Mouse (Mus musculus) midbrain, embryonic 16.5 days (tissue): ENCODE results near the gene Lsp1. TPM values are rescaled to one million over a fixed set of nuclear protein-coding genes. Genes with fewer than 3 reads are reported as not detected.

Experiments used
- ATAC-seq: fragments of 200-750 bp; cut with Nextera tagmentation; 2 replicates; pipeline ENCODE4 v1.8.0; 2017; ENCODE audit warnings: moderate TSS enrichment
- H3K27ac ChIP-seq: fragments of 300-500 bp; sonication (generic); 2 replicates; pipeline ENCODE4 v1.5.1; 2014; ENCODE audit warnings: mild to moderate bottlenecking, low read length, mixed read lengths
- H3K27me3 ChIP-seq: fragments of 300-500 bp; sonication (generic); 2 replicates; pipeline ENCODE4 v1.6.1; 2014; ENCODE audit warnings: low read depth, low read length, mixed read lengths; ENCODE audit not compliant: control insufficient read depth, insufficient read depth
- H3K36me3 ChIP-seq: fragments of 300-500 bp; sonication (generic); 2 replicates; pipeline ENCODE4 v1.6.1; 2014; ENCODE audit warnings: mild to moderate bottlenecking, low read length, moderate library complexity, mixed read lengths; ENCODE audit not compliant: control insufficient read depth, insufficient read depth
- H3K4me1 ChIP-seq: fragments of 300-500 bp; sonication (generic); 2 replicates; pipeline ENCODE4 v1.6.1; 2014; ENCODE audit warnings: mild to moderate bottlenecking, low read length, mixed read lengths; ENCODE audit not compliant: control insufficient read depth, insufficient read depth
- H3K4me2 ChIP-seq: fragments of 300-500 bp; sonication (generic); 2 replicates; pipeline ENCODE4 v1.6.1; 2014; ENCODE audit warnings: mild to moderate bottlenecking, low read length, mixed read lengths
- H3K4me3 ChIP-seq: fragments of 300-500 bp; sonication (generic); 2 replicates; pipeline ENCODE4 v1.5.1; 2014; ENCODE audit warnings: low read depth, mild to moderate bottlenecking, low read length, moderate library complexity, mixed read lengths
- H3K9ac ChIP-seq: fragments of 300-500 bp; sonication (generic); 2 replicates; pipeline ENCODE4 v1.6.1; 2014; ENCODE audit warnings: low read depth, low read length, mixed read lengths
- H3K9me3 ChIP-seq: fragments of 300-500 bp; sonication (generic); replicated peaks from 2 replicates; pipeline ENCODE4 v1.6.1; 2014; ENCODE audit warnings: mild to moderate bottlenecking, low read length, mixed read lengths; ENCODE audit not compliant: control insufficient read depth, poor library complexity, severe bottlenecking
- WGBS: fragments of 180-500 bp; shearing (Covaris S2); extraction: QIAGEN DNeasy Blood & Tissue Kit; methylation state at CpG from one replicate; pipeline ENCODE4 v1.1.7; 2014; 5-methylcytosine and 5-hydroxymethylcytosine counted together
- polyA plus RNA-seq: library from polyadenylated mRNA; unstranded; fragments of >200 nt; fragmentation: Nextera tagmentation; extraction: Ambion mirVana; gene quantifications from 2 replicates; pipeline ENCODE4 v1.2.1, GENCODE M21; 2015

Lsp1 gene
- 4.8 and 5.1 TPM in 2 replicates for polyA plus RNA-seq

- Histone ChIP-seq H3K27ac (no peak within 1 kb of the TSS), H3K27me3 (no peaks in the 10 kb centered on the region), H3K36me3 (no peaks in the 10 kb centered on the region), H3K4me1 (peaks cover 8% of the 10 kb centered on the region; the same call in 1 of the 2 replicates), H3K9me3 (no peaks in the 10 kb centered on the region), H3K4me3 (no peak within 1 kb of the TSS), H3K4me2 (no peak within 1 kb of the TSS), H3K9ac (no peak within 1 kb of the TSS)
- no peak for ATAC-seq
- 94% methylated on average over 7 of the region's 7 CpGs for WGBS
Observed at GRCm38 (mm10) chr7:142460636-142461077, at the start of gene Lsp1. Gene Lsp1 (plus strand): TSS chr7:142460809.

GRCm38 (mm10) chr7:142413285-142413684, 47.3 kb upstream of the Lsp1 start:
- no peak overlapping the region for H3K4me2 ChIP-seq
- no peak overlapping the region for H3K27ac ChIP-seq
- H3K36me3 ChIP-seq: no peaks in the 10 kb centered on the region
- H3K4me3 ChIP-seq: no peak overlapping the region
- H3K27me3 ChIP-seq: no peaks in the 10 kb centered on the region
- no peak overlapping the region for H3K9ac ChIP-seq
- no peaks in the 10 kb centered on the region for H3K9me3 ChIP-seq
- ATAC-seq: no peak
- 91% methylated on average over 6 of the region's 6 CpGs for WGBS
- no peaks in the 10 kb centered on the region for H3K4me1 ChIP-seq

DNA sequence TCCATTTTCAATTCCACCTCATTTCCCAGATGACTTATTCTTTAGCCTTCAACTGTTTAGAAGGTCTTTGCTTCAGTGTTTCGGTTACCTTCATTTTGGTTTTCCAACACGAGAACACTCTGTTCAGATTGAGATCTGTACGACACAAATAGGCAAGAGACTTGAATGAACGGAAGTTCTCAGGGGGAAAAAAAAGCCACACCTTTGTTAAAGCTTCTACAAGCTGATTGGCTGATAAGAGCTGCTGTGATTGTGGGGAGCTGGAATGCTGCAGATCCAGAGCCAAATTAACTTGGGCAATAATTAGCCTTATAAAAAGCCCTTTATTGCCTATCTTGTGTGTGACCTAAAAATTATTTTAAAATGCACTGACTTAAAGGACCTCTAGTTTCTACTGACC, 45.3 kb upstream of the Lsp1 start:
- no peak overlapping the region for H3K4me3 ChIP-seq
- H3K27me3 ChIP-seq: no peaks in the 10 kb centered on the region
- no peak overlapping the region for H3K9ac ChIP-seq
- H3K27ac ChIP-seq: no peak overlapping the region
- H3K36me3 ChIP-seq: no peaks in the 10 kb centered on the region
- H3K4me1 ChIP-seq: no peaks in the 10 kb centered on the region
- 60% methylated on average over 4 of the region's 4 CpGs for WGBS
- H3K4me2 ChIP-seq: no peak overlapping the region
- no peaks in the 10 kb centered on the region for H3K9me3 ChIP-seq
- no peak for ATAC-seq

DNA sequence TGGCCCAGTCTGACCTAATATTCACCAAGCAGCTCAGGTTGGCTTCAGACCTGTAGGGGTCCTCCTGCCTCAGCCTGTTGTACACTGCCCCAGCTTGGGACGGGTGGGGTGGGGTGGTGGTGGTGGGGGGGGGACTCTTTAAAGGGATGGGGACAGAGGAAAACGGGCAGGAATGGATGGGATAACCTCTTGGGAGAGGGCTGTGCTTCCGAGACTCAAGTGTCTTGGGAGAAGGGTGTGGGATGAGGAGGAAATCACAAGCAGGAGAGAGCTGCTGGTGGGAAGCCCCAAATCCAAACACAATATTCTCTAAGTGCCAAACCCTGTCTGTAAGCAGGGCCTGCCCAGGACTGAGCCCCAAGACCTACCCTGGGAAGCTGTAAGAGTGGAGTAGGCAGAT, 44.4 kb upstream of the Lsp1 start:
- H3K9me3 ChIP-seq: no peaks in the 10 kb centered on the region
- H3K4me2 ChIP-seq: no peak overlapping the region
- no peak for ATAC-seq
- H3K36me3 ChIP-seq: no peaks in the 10 kb centered on the region
- 75% methylated on average over 3 of the region's 3 CpGs for WGBS
- no peak overlapping the region for H3K9ac ChIP-seq
- H3K4me1 ChIP-seq: no peaks in the 10 kb centered on the region
- H3K27me3 ChIP-seq: no peaks in the 10 kb centered on the region
- no peak overlapping the region for H3K4me3 ChIP-seq
- H3K27ac ChIP-seq: no peak overlapping the region

GRCm38 (mm10) chr7:142418027-142418426, 42.6 kb upstream of the Lsp1 start:
- H3K4me3 ChIP-seq: no peak overlapping the region
- H3K27ac ChIP-seq: no peak overlapping the region
- H3K9me3 ChIP-seq: no peaks in the 10 kb centered on the region
- ATAC-seq: no peak
- no peak overlapping the region for H3K4me2 ChIP-seq
- no peaks in the 10 kb centered on the region for H3K27me3 ChIP-seq
- H3K4me1 ChIP-seq: no peaks in the 10 kb centered on the region
- WGBS: 95% methylated on average over 2 of the region's 2 CpGs
- no peak overlapping the region for H3K9ac ChIP-seq
- no peaks in the 10 kb centered on the region for H3K36me3 ChIP-seq

- Histone ChIP-seq H3K27me3 (no peaks in the 10 kb centered on the region), H3K4me3 (no peak overlapping the region), H3K4me1 (no peaks in the 10 kb centered on the region), H3K4me2 (no peak overlapping the region), H3K36me3 (no peaks in the 10 kb centered on the region), H3K9ac (no peak overlapping the region), H3K9me3 (no peaks in the 10 kb centered on the region), H3K27ac (no peak overlapping the region)
- no peak for ATAC-seq
- WGBS: 91% methylated on average over 8 of the region's 8 CpGs
Observed at GRCm38 (mm10) chr7:142418679-142419078, 41.9 kb upstream of the Lsp1 start.

GRCm38 (mm10) chr7:142419887-142420286, 40.7 kb upstream of the Lsp1 start:
- 78% methylated on average over 5 of the region's 5 CpGs for WGBS
- Histone ChIP-seq H3K27ac (no peak overlapping the region), H3K9ac (no peak overlapping the region), H3K4me3 (no peak overlapping the region), H3K4me1 (no peaks in the 10 kb centered on the region), H3K36me3 (no peaks in the 10 kb centered on the region), H3K4me2 (no peak overlapping the region), H3K9me3 (no peaks in the 10 kb centered on the region), H3K27me3 (no peaks in the 10 kb centered on the region)
- ATAC-seq: no peak

- Histone ChIP-seq H3K27ac (no peak overlapping the region), H3K9ac (no peak overlapping the region), H3K9me3 (no peaks in the 10 kb centered on the region), H3K27me3 (no peaks in the 10 kb centered on the region), H3K4me3 (no peak overlapping the region), H3K36me3 (no peaks in the 10 kb centered on the region), H3K4me1 (no peaks in the 10 kb centered on the region), H3K4me2 (no peak overlapping the region)
- ATAC-seq: no peak
- 69% methylated on average over 2 of the region's 2 CpGs for WGBS
Observed at GRCm38 (mm10) chr7:142421826-142422225, 38.8 kb upstream of the Lsp1 start.

GRCm38 (mm10) chr7:142425641-142426213, 34.9 kb upstream of the Lsp1 start:
- H3K27me3 ChIP-seq: no peaks in the 10 kb centered on the region
- 40% methylated on average over 11 of the region's 11 CpGs for WGBS
- H3K4me3 ChIP-seq: no peak overlapping the region
- H3K36me3 ChIP-seq: no peaks in the 10 kb centered on the region
- no peak for ATAC-seq
- no peaks in the 10 kb centered on the region for H3K9me3 ChIP-seq
- H3K4me1 ChIP-seq: 0 out of 2 replicates have a peak, but pooled peaks cover 2% of the 10 kb centered on the region
- H3K4me2 ChIP-seq: no peak overlapping the region
- no peak overlapping the region for H3K9ac ChIP-seq
- no peak overlapping the region for H3K27ac ChIP-seq
